Mouse (Mus musculus): Measurements from ENCODE around the gene Odaph. TPM values are rescaled to one million over a fixed set of nuclear protein-coding genes. Genes with fewer than 3 reads are reported as not detected.

The Odaph gene
- polyA plus RNA-seq, 1 experiment from 2014 or later = not detected

DNA sequence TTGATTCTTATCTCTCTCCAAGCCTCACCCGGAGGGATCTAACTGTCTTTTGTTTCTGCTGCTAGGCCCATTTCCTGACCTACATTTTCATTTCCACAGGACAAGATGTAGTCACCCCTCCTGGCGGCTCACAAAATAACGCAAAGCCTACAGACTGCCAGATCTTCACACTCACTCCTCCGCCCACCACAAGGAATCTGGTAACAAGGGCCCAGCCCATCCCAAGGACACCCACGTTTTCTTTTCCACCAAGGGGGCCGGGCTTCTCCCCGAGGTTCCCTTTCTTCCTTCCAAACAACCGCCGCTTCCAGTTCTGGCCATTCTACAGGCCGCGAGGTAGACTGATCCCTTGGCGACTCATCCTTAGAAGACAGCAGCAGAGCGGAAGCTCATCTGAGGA lies 7.3 kb downstream of the Odaph start:
- H3K27me3 ChIP-seq (ENCODE audit: low read depth, poor library complexity, severe bottlenecking) = no peaks in the 10 kb centered on the region

DNA sequence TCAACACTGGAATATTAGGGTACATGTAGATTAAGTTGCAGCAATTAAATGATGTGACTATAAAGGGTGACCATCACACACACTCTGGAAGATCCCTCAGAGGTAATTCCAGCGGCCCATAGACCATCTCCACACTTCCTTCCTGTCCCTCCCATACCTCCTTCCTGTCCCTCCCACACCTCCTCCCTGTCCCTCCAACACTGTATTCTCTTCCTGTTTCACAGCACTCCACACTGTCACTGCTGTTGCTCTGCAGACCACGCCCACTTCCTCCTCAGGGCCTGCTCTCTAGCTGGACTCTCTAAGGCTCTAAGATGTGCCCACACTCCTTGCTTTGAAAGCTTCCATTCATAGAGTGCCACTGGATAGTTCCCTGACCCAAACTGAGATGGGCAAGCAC lies 13.5 kb downstream of the Odaph start:
- no peak for DNase-seq (ENCODE audit: low spot score)
- Histone ChIP-seq H3K36me3 (no peaks in the 10 kb centered on the region), H3K9me3 (replicated peaks) (peaks cover 9% of the 10 kb centered on the region; the same call in 1 of the 2 replicates), H3K27me3 (ENCODE audit: low read depth, poor library complexity, severe bottlenecking) (no peaks in the 10 kb centered on the region), H3K4me1 (no peaks in the 10 kb centered on the region), H3K27ac (replicated peaks) (no peak overlapping the region), H3K4me3 (no peak overlapping the region)
- 77% methylated on average over 2 of the region's 2 CpGs for WGBS

More for the DNA sequence above, 7.3 kb downstream of the Odaph start:
- H3K4me1 ChIP-seq = 0 out of 2 replicates have a peak, but pooled peaks cover 2% of the 10 kb centered on the region
- no peak overlapping the region for H3K4me3 ChIP-seq
- peaks cover 9% of the 10 kb centered on the region; the same call in 1 of the 2 replicates for H3K9me3 ChIP-seq (replicated peaks)
- no peaks in the 10 kb centered on the region for H3K36me3 ChIP-seq
- 63% methylated on average over 13 of the region's 13 CpGs for WGBS
- no peak overlapping the region for H3K27ac ChIP-seq (replicated peaks)
- DNase-seq (ENCODE audit: low spot score) = no peak

DNA sequence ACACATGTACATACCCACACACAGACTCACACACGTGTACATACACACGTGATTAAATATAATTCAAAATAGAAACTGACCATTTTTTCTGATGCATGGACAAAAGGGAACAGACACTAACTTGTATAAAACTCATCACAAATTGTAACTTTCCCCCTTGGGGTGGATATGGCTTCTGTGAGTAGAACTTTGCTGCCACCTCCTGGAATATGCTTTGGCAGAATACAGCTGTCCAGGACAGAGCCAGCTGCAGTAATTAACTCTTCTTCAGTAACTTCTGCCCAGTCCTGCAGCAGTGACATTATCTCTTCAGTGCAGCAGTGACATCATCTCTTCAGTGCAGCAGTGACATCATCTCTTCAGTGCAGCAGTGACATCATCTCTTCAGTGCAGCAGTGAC lies 15.7 kb downstream of the Odaph start:
- H3K4me3 ChIP-seq = no peak overlapping the region
- peaks cover 9% of the 10 kb centered on the region; the same call in 1 of the 2 replicates for H3K9me3 ChIP-seq (replicated peaks)
- no peaks in the 10 kb centered on the region for H3K4me1 ChIP-seq
- WGBS = 63% methylated on average over 2 of the region's 2 CpGs
- no peaks in the 10 kb centered on the region for H3K27me3 ChIP-seq (ENCODE audit: low read depth, poor library complexity, severe bottlenecking)
- H3K27ac ChIP-seq (replicated peaks) = no peak overlapping the region
- DNase-seq (ENCODE audit: low spot score) = peak; percentile 15
- H3K36me3 ChIP-seq = no peaks in the 10 kb centered on the region

- Histone ChIP-seq H3K27me3 (ENCODE audit: low read depth, poor library complexity, severe bottlenecking) (no peaks in the 10 kb centered on the region), H3K27ac (replicated peaks) (no peak overlapping the region), H3K36me3 (no peaks in the 10 kb centered on the region), H3K4me3 (no peak overlapping the region), H3K4me1 (no peaks in the 10 kb centered on the region), H3K9me3 (replicated peaks) (no peaks in the 10 kb centered on the region)
- no peak for DNase-seq (ENCODE audit: low spot score)
- WGBS = 62% methylated on average over 2 of the region's 2 CpGs
Measured at GRCm38 (mm10) chr5:92009827-92010226, 22.6 kb downstream of the Odaph start.

DNA sequence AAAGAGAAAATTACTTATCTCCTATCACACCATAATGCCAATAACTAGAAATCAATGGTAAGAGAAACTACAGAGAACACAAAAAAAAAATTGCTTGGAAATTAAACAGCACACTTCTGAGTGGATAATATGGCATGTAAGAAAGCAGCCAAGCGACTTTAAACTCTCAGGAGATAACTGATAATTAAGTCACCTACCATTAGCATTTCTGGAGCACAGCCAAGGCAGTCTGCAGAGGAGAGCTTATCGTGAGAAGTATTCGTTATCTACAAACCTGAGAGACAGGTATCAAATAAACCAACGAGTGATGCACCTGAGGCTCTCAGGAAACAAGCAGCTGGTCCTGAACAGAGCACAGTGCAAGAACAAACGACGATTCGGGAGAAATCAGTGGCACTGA lies 24.5 kb downstream of the Odaph start:
- no peaks in the 10 kb centered on the region for H3K9me3 ChIP-seq (replicated peaks)
- DNase-seq (ENCODE audit: low spot score) = no peak
- H3K27ac ChIP-seq (replicated peaks) = no peak overlapping the region
- H3K4me1 ChIP-seq = no peaks in the 10 kb centered on the region
- no peak overlapping the region for H3K4me3 ChIP-seq
- no peaks in the 10 kb centered on the region for H3K27me3 ChIP-seq (ENCODE audit: low read depth, poor library complexity, severe bottlenecking)
- H3K36me3 ChIP-seq = no peaks in the 10 kb centered on the region
- 84% methylated on average over 7 of the region's 7 CpGs for WGBS

DNA sequence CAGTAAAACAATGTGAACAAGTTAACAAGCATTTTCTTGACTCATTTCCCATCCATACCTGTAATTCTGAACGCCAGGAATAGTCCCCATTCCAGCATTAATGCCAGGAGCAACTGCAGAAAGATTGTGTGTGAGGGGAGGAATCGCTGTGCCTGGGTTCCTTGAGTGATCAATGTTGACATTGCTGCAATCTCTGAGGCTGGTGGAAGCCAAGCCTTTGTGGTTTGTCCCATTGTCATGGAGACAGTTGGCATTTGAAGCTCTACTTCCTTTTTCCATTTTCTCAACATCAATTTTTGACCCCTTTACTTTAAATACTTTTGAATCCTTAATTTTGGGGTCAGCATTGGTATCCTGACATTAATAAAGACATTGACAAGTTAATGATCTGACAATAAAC lies 32.7 kb downstream of the Odaph start:
- H3K27ac ChIP-seq (replicated peaks) = no peak overlapping the region
- H3K36me3 ChIP-seq = no peaks in the 10 kb centered on the region
- 70% methylated on average over 2 of the region's 2 CpGs for WGBS

DNA sequence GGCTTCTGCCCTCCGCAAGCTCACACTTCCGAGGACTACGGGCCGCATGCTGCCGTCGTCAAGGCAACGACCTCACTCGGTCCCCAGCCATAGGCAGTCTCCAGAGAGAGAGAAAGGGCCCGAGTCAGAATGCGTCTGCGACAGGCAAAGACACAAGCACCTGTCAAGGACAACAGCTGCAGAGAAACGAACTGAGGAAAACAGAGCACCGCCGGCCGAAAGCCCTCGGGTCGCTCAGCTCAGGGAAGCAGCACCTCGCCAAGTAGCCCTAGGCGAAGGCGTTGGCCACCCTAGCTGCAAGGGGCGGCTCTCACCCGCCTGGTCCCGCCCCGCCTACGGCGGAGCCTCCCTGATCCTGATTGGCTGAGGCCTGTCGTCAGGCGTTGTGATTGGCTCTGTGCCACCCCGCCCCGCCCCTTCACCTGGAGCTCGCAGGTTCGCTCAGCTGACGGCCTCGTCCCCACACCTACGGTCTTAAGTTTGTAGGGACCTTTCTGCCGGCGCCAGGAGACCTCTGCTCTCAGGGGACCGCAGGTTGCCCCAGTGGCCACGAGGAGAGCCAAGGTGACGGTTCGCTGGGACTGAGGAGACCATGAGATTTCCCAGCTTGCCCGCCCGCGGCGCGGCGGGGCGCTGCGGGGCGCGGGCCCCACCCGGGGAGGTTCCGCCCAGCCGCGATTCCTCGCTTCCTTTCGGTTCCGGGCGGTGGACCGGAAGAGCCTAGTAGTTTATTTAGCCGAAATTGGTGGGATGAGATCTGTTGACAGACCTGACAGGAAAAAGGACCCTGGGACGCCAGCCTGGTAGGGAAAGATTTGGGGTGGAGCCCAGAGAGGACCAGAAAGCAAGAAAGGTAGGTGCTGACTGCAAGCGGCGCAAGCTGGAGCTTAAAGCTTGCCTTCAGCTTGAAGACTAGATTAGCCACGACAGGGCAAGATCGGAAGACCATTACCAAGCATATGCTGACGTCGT lies 55.4 kb downstream of the Odaph start:
- no peaks in the 10 kb centered on the region for H3K36me3 ChIP-seq
- H3K4me3 ChIP-seq = peak overlapping the region; percentile 84
- peaks cover 9% of the 10 kb centered on the region for H3K4me1 ChIP-seq
- no peaks in the 10 kb centered on the region for H3K9me3 ChIP-seq (replicated peaks)
- peak overlapping the region; percentile 70; the same call in 1 of the 2 replicates for H3K27ac ChIP-seq (replicated peaks)
- H3K27me3 ChIP-seq (ENCODE audit: low read depth, poor library complexity, severe bottlenecking) = peaks cover 33% of the 10 kb centered on the region
- WGBS = under 1% methylated on average over 68 of the region's 68 CpGs
- DNase-seq (ENCODE audit: low spot score) = peak; percentile 87

More for the DNA sequence above, 32.7 kb downstream of the Odaph start:
- no peak for DNase-seq (ENCODE audit: low spot score)
- no peaks in the 10 kb centered on the region for H3K4me1 ChIP-seq
- no peak overlapping the region for H3K4me3 ChIP-seq
- no peaks in the 10 kb centered on the region for H3K9me3 ChIP-seq (replicated peaks)
- H3K27me3 ChIP-seq (ENCODE audit: low read depth, poor library complexity, severe bottlenecking) = no peaks in the 10 kb centered on the region

DNA sequence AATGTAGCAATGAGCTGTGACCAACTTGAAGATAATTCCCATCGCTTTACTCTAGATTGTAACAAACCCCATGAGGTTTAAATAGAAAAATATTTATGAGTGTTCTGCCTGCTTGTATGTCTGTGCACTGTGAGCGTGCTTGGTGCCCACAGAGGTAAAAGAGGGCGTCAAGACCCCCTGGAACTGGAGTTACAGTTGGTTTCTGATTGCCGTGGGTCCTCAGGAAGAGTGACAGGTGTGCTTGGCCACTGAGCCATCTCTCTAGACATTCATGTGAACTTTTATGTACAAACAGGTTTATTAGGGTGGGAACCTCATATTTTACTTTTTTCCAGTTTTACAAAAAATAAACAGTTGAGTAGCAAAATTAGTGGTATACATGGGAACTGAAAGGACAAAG lies 56.5 kb downstream of the Odaph start, which contains the start of gene Cdkl2:
Gene Cdkl2, minus strand, starts transcription at position 101 of the 400 bp plus-strand sequence.
- no peak for DNase-seq (ENCODE audit: low spot score)
- Histone ChIP-seq H3K36me3 (no peaks in the 10 kb centered on the region), H3K4me1 (peaks cover 9% of the 10 kb centered on the region), H3K9me3 (replicated peaks) (no peaks in the 10 kb centered on the region), H3K27me3 (ENCODE audit: low read depth, poor library complexity, severe bottlenecking) (peaks cover 33% of the 10 kb centered on the region), H3K4me3 (peak within 1 kb of the TSS; percentile 84), H3K27ac (replicated peaks) (peak within 1 kb of the TSS; percentile 70; the same call in 1 of the 2 replicates)
- 79% methylated on average over 4 of the region's 4 CpGs for WGBS

Other genes with a start within 250 kb of the Odaph start
- 58.0 and 64.7 TPM in 2 replicates for gene Rchy1, start 24.4 kb upstream of the Odaph start, polyA plus RNA-seq (2016; fragmentation: Nextera tagmentation; extraction: Ambion mirVana)
- 0.24 and 0.28 TPM in 2 replicates for gene Cdkl2, start 56.4 kb downstream of the Odaph start, polyA plus RNA-seq (2016; fragmentation: Nextera tagmentation; extraction: Ambion mirVana)
- gene G3bp2, start 96.2 kb downstream of the Odaph start, polyA plus RNA-seq (2016; fragmentation: Nextera tagmentation; extraction: Ambion mirVana) = 273 and 281 TPM in 2 replicates
- 38.7 and 39.0 TPM in 2 replicates for gene Uso1, start 150.5 kb downstream of the Odaph start, polyA plus RNA-seq (2016; fragmentation: Nextera tagmentation; extraction: Ambion mirVana)
- gene U90926, start 227.9 kb downstream of the Odaph start, polyA plus RNA-seq (2016; fragmentation: Nextera tagmentation; extraction: Ambion mirVana) = not detected in 2 replicates